Mouse (Mus musculus): ENCODE measurements around the gene Vmn2r18. TPM values are rescaled to one million over a fixed set of nuclear protein-coding genes. Genes with fewer than 3 reads are reported as not detected.

Gene Vmn2r18
- not detected in 2 replicates for polyA plus RNA-seq (2012; ENCODE audit: insufficient read depth, low replicate concordance)

- Histone ChIP-seq H3K9me3 (no peaks in the 10 kb centered on the region), H3K27me3 (replicated peaks) (no peaks in the 10 kb centered on the region), H3K4me3 (replicated peaks) (no peak within 1 kb of the TSS), H3K36me3 (replicated peaks; ENCODE audit: low read length) (no peaks in the 10 kb centered on the region), H3K4me1 (no peaks in the 10 kb centered on the region)
- TF ChIP-seq GATA1 (IDR thresholded peaks at IDR 0.05; ENCODE audit: borderline replicate concordance, low read length) (no peak), FLI1 (IDR thresholded peaks at IDR 0.05; ENCODE audit: low read length) (no peak)
Observed at GRCm38 (mm10) chr5:151605921-151606320, at the start of gene Vmn2r18. Gene Vmn2r18, minus strand, starts transcription at chr5:151606021.

- H3K36me3 ChIP-seq (replicated peaks; ENCODE audit: low read length), result peaks cover 28% of the 10 kb centered on the region
- peaks cover 12% of the 10 kb centered on the region for H3K4me1 ChIP-seq
- H3K4me3 ChIP-seq (replicated peaks), result peak overlapping the region; percentile 97
- TF ChIP-seq GATA1 (IDR thresholded peaks at IDR 0.05; ENCODE audit: borderline replicate concordance, low read length) (no peak), FLI1 (IDR thresholded peaks at IDR 0.05; ENCODE audit: low read length) (no peak)
- no peaks in the 10 kb centered on the region for H3K27me3 ChIP-seq (replicated peaks)
- no peaks in the 10 kb centered on the region for H3K9me3 ChIP-seq
Observed at GRCm38 (mm10) chr5:151651411-151651784, 45.6 kb upstream of the Vmn2r18 start.

GRCm38 (mm10) chr5:151650700-151651410 is 45.0 kb upstream of the Vmn2r18 start, which contains the start of gene Rfc3:
Gene Rfc3, minus strand, starts transcription at chr5:151651242.
- Histone ChIP-seq H3K9me3 (no peaks in the 10 kb centered on the region), H3K4me3 (replicated peaks) (peak within 1 kb of the TSS; percentile 97), H3K4me1 (peaks cover 12% of the 10 kb centered on the region), H3K36me3 (replicated peaks; ENCODE audit: low read length) (peaks cover 33% of the 10 kb centered on the region), H3K27me3 (replicated peaks) (no peaks in the 10 kb centered on the region)
- peak; percentile 98 for TF ChIP-seq FLI1 (IDR thresholded peaks at IDR 0.05; ENCODE audit: low read length)
- TF ChIP-seq GATA1 (IDR thresholded peaks at IDR 0.05; ENCODE audit: borderline replicate concordance, low read length), result no peak

GRCm38 (mm10) chr5:151644845-151645244 is 39.0 kb upstream of the Vmn2r18 start:
- Histone ChIP-seq H3K27me3 (replicated peaks) (no peaks in the 10 kb centered on the region), H3K36me3 (replicated peaks; ENCODE audit: low read length) (peaks cover 82% of the 10 kb centered on the region), H3K4me1 (peaks cover 13% of the 10 kb centered on the region), H3K4me3 (replicated peaks) (no peak overlapping the region), H3K9me3 (no peaks in the 10 kb centered on the region)
- TF ChIP-seq GATA1 (IDR thresholded peaks at IDR 0.05; ENCODE audit: borderline replicate concordance, low read length) (no peak), FLI1 (IDR thresholded peaks at IDR 0.05; ENCODE audit: low read length) (no peak)

GRCm38 (mm10) chr5:151642867-151643266 is 37.0 kb upstream of the Vmn2r18 start:
- TF ChIP-seq GATA1 (IDR thresholded peaks at IDR 0.05; ENCODE audit: borderline replicate concordance, low read length), result no peak
- TF ChIP-seq FLI1 (IDR thresholded peaks at IDR 0.05; ENCODE audit: low read length), result no peak
- H3K36me3 ChIP-seq (replicated peaks; ENCODE audit: low read length), result peaks cover 68% of the 10 kb centered on the region
- H3K9me3 ChIP-seq, result no peaks in the 10 kb centered on the region
- H3K4me3 ChIP-seq (replicated peaks), result no peak overlapping the region
- peaks cover 6% of the 10 kb centered on the region; the same call in 1 of the 2 replicates for H3K4me1 ChIP-seq
- no peaks in the 10 kb centered on the region for H3K27me3 ChIP-seq (replicated peaks)

GRCm38 (mm10) chr5:151642102-151642501 is 36.3 kb upstream of the Vmn2r18 start:
- H3K36me3 ChIP-seq (replicated peaks; ENCODE audit: low read length), result peaks cover 60% of the 10 kb centered on the region
- H3K27me3 ChIP-seq (replicated peaks), result no peaks in the 10 kb centered on the region
- H3K4me1 ChIP-seq, result peaks cover 6% of the 10 kb centered on the region; the same call in 1 of the 2 replicates
- H3K4me3 ChIP-seq (replicated peaks), result no peak overlapping the region
- no peaks in the 10 kb centered on the region for H3K9me3 ChIP-seq
- no peak for TF ChIP-seq GATA1 (IDR thresholded peaks at IDR 0.05; ENCODE audit: borderline replicate concordance, low read length)
- TF ChIP-seq FLI1 (IDR thresholded peaks at IDR 0.05; ENCODE audit: low read length), result no peak

- H3K4me1 ChIP-seq, result no peaks in the 10 kb centered on the region
- H3K4me3 ChIP-seq (replicated peaks), result no peak overlapping the region
- no peaks in the 10 kb centered on the region for H3K36me3 ChIP-seq (replicated peaks; ENCODE audit: low read length)
- TF ChIP-seq FLI1 (IDR thresholded peaks at IDR 0.05; ENCODE audit: low read length), result no peak
- TF ChIP-seq GATA1 (IDR thresholded peaks at IDR 0.05; ENCODE audit: borderline replicate concordance, low read length), result no peak
- no peaks in the 10 kb centered on the region for H3K9me3 ChIP-seq
- H3K27me3 ChIP-seq (replicated peaks), result no peaks in the 10 kb centered on the region
Observed at GRCm38 (mm10) chr5:151601696-151602095, 4.1 kb downstream of the Vmn2r18 start.

Other genes with a start within 250 kb of the Vmn2r18 start
- not detected in 2 replicates for gene Gm42906, start 177.9 kb downstream of the Vmn2r18 start, polyA plus RNA-seq (2012; ENCODE audit: insufficient read depth, low replicate concordance)
- 8.3 TPM in 1 of 2 replicates, not detected in the other for gene Rfc3, start 45.2 kb upstream of the Vmn2r18 start, polyA plus RNA-seq (2012; ENCODE audit: insufficient read depth, low replicate concordance)